Mouse (Mus musculus): ENCODE results near the gene Gmpr2.

Gene Gmpr2

GRCm38 (mm10) chr14:55671833-55672740 lies at the start of gene Gmpr2, which contains the start of gene Nedd8:
Gene Gmpr2, plus strand, starts transcription at chr14:55671941.
Gene Nedd8, minus strand, starts transcription at chr14:55672124.
- peak; percentile 95 for DNase-seq (ENCODE audit: low read depth, low spot score)

DNA sequence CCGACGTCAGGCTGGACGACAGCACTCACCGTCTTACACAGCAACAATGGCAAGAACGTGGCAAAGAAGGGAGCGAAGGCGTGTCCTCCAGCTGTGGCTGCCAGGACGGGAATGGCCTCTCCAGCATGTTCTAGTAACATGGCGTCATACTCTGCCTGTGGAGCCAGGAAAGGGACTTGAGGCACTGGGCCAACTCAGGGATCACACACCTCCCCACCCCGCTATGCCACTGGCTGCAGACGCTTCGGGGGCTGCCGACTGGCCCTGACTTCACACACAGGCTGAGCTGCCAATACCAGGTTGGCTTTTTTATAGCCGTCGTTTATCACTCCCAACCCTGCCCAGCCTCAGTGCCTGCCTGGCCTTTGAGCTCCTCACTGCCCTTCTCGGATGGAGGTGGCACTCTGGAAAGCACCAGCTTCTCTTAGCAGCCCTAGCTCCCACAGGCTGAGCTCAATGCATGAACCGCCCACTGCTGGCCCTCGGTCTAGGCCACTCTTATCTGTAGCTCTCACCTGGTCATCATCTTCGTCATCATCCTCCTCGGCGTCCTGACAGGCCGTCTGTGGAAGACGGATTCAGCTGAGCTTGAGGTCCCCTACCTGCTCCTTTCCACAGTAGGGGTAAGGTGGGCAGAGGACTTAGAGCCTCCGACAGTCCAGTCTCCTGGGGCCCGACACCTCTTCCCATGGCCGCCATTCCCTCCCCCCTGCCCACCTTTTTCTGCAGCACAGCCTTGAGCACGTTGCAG lies 43.5 kb upstream of the Gmpr2 start:
- no peak for DNase-seq (ENCODE audit: low read depth, low spot score)

GRCm38 (mm10) chr14:55629312-55629711 lies 42.4 kb upstream of the Gmpr2 start:
- no peak for DNase-seq (ENCODE audit: low read depth, low spot score)

DNA sequence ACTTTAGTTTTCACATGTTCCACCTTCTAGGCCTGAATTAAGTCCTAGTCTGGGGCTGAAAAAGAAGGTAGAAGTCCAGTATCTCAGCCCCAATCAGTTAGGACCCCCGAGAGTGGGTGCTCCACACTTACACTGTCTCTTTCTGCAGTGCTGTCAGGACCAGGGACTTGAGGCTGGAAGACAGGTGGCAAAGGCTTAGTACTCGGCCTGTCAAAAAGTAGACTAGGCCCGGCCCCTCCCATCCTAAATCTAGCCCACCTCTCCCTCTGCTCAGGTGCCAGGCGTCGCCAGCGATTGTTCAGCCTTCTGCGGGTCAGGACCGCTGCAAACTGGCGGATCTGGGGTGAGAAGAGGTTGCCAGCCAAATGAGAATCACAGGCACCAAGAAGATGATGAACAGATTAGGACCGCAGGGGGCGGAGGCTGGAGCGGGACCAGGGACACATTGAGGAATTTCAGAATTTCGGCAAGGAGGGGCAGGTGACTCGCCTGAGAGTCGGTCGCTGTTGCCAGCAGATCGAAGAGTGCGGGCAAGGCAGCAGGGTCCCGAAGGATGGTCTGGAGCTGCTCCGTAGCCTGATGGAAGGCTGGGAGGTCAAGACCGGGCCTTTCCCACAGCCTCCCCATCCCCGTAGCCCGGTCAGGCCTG lies 36.7 kb upstream of the Gmpr2 start:
- no peak for DNase-seq (ENCODE audit: low read depth, low spot score)

DNA sequence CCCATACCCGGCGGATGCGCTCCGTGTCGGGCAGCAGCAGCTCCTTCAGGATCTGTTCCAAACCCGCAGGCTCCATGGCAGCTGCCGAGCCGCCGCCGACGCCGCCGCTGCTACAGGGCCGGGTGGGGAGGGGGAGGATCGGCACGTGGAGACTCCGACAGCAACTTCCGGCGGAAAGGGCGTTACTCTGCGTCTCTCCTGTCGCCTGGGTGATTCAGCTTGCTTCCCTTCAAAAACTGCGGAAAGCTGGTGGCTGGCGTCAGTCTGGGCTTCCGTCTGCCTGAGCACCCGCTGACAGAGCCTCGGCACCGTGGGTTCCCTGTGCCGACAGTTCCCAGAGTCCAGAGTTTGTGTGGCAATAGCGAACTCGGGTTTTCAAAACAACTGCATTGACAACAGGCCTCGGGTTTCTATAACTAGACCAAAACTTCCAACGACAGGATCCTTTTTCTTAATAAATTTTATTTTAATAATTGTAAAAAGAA lies 36.2 kb upstream of the Gmpr2 start, which contains the start of gene Ipo4:
Ipo4 (minus strand) TSS at position 435 of the 485 bp plus-strand sequence.
- DNase-seq (ENCODE audit: low read depth, low spot score), result peak; percentile 71

- no peak for DNase-seq (ENCODE audit: low read depth, low spot score)
Observed at GRCm38 (mm10) chr14:55637795-55638194, 33.9 kb upstream of the Gmpr2 start, which contains the start of gene Gm49378. Gene Gm49378, minus strand, starts transcription at chr14:55637895.

- DNase-seq (ENCODE audit: low read depth, low spot score), result no peak
Observed at GRCm38 (mm10) chr14:55640816-55641215, 30.9 kb upstream of the Gmpr2 start.

GRCm38 (mm10) chr14:55641291-55641690 lies 30.4 kb upstream of the Gmpr2 start:
- no peak for DNase-seq (ENCODE audit: low read depth, low spot score)

DNA sequence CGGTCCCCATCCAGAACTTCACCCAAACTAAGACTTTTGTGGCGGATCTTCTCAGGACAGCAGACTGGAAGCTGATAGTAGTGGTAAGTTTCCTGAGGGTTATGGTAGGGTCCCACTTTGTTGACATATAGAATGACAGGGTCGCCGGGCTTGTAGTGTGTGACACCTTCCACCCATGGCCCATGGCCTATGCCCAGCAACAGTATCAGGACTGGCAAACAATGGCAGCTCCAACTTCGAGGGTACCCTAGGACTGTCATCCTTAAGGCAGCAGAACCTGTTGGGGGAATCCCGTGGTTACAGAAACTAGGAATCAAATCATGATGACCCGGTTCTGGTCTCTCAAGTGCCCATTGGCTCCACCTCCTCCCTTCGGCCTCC lies 29.1 kb upstream of the Gmpr2 start:
- DNase-seq (ENCODE audit: low read depth, low spot score), result no peak

DNA sequence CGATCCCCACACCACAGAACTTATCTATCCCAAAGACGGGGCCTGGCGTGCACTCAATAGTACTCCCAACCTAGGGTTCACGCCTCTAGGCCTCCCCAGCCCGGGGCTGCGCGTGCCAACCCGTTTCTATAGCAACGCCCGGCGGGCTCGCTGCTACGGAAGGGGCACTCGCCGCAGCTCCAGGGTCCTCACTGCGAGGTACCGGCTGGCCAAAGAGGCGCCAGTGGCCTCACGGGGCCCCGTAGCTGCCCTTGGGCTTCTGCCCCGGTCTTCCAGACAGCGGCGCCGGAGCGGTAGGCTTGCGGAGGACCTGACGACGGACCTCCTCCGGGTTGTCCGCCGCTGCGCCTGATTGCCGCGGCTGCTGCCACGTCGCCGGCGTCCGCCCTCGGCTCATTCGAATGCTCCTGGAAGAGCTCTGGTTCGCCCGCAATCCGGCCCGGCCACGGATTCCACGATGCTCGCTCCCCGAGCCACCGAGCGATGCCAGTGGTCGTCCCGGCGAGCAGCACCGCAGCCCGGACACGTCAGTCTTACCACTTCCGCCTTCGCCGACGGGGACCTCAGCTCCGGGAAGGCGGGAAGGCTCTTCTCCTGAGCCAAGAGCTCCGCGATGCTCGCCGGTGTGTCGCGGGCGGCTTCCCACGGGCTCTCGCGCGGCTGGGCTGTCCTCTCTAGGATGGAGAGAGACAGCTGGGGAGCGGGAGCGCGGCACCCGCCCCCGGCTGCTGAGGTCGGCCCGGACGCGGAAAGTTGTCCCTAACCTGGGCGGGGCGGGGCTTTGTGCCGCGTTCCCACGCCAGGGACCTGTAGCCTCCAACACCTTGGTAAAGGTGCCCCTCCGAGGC lies 28.5 kb upstream of the Gmpr2 start, which contains the start of gene Tm9sf1:
Tm9sf1 (minus strand) TSS at position 747 of the 848 bp plus-strand sequence.
- peak; percentile 50 for DNase-seq (ENCODE audit: low read depth, low spot score)

- no peak for DNase-seq (ENCODE audit: low read depth, low spot score)
Observed at GRCm38 (mm10) chr14:55644261-55644888, 27.4 kb upstream of the Gmpr2 start.

DNA sequence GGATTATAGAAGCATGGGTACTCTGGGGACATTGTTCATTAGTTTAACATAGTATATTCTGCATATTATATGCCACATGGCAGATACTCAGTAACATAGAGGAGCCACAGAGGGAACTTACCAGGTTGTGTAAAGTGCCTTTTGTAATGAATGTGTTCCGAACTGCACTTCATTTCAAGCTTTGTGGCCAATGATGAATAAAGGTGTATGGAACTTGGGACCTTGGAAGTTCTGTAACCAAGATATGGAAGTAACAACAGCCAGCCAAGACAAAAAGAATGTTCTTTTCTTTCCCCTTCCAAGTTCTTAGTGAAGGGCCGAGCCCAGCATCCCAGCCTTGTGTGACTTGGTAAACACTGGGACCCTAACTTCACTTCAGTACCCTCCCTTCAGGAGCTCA lies 21.9 kb upstream of the Gmpr2 start, which contains the start of gene Tssk4:
Tssk4 (plus strand) TSS at position 301 of the 400 bp plus-strand sequence.
- DNase-seq (ENCODE audit: low read depth, low spot score), result no peak

DNA sequence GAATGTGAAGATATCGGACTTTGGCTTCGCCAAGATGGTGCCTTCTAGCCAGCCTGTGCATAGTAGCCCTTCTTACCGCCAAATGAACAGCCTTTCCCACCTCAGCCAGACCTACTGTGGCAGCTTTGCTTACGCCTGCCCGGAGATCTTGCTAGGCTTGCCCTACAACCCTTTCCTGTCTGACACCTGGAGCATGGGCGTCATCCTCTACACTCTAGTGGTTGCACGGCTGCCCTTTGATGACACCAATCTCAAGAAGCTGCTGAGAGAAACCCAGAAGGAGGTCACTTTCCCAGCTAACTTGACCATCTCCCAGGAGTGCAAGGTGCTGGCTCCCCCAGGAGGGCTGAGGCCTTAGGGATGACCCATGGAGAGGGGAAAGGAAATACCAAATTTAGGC lies 20.2 kb upstream of the Gmpr2 start:
- DNase-seq (ENCODE audit: low read depth, low spot score), result no peak

- DNase-seq (ENCODE audit: low read depth, low spot score), result no peak
Observed at GRCm38 (mm10) chr14:55656935-55657334, 14.8 kb upstream of the Gmpr2 start.

GRCm38 (mm10) chr14:55658011-55658410 lies 13.7 kb upstream of the Gmpr2 start:
- no peak for DNase-seq (ENCODE audit: low read depth, low spot score)

GRCm38 (mm10) chr14:55659960-55660573 lies 11.7 kb upstream of the Gmpr2 start, which contains the start of gene Mdp1:
Gene Mdp1, minus strand, starts transcription at chr14:55660508.
- DNase-seq (ENCODE audit: low read depth, low spot score), result peak; percentile 52

GRCm38 (mm10) chr14:55660636-55661035 lies 11.1 kb upstream of the Gmpr2 start:
- DNase-seq (ENCODE audit: low read depth, low spot score), result no peak

- no peak for DNase-seq (ENCODE audit: low read depth, low spot score)
Observed at GRCm38 (mm10) chr14:55671486-55671832, 282 bp upstream of the Gmpr2 start.

DNA sequence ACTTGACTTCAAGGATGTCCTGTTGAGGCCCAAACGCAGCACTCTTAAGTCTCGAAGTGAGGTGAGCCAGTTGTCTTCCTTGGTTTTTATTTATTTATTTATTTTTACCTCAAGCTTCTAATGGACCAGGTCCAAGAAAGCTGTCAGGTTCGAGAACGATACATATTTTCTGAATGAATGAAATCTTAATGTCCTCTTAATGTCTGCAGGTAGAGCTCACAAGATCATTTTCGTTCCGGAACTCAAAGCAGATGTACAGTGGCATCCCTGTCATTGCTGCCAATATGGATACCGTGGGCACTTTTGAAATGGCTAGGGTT lies 960 bp downstream of the Gmpr2 start:
- DNase-seq (ENCODE audit: low read depth, low spot score), result no peak

- no peak for DNase-seq (ENCODE audit: low read depth, low spot score)
Observed at GRCm38 (mm10) chr14:55677615-55678014, 5.9 kb downstream of the Gmpr2 start.

Measured in WW6 (cell line).